Mouse (Mus musculus): ENCODE results near the gene Olfr605.
"Not testable (repeated sequence)": the region's sequence is repeated elsewhere in the genome, so short reads cannot be mapped to it uniquely, and the experiment has no call there.

Olfr605 gene

GRCm38 (mm10) chr7:103445339-103445738 is at the start of gene Olfr605:
Gene Olfr605, minus strand, starts transcription at chr7:103445439.
- no peak for DNase-seq (ENCODE audit: low read depth, low spot score)

GRCm38 (mm10) chr7:103477106-103477505 is 31.9 kb upstream of the Olfr605 start:
- not testable (repeated sequence) for DNase-seq (ENCODE audit: low read depth, low spot score)

- no peak for DNase-seq (ENCODE audit: low read depth, low spot score)
These were observed 24.3 kb upstream of the Olfr605 start, which contains the start of gene Olfr608 for GRCm38 (mm10) chr7:103469577-103469976. Gene Olfr608, plus strand, starts transcription at chr7:103469877.

GRCm38 (mm10) chr7:103460590-103460989 is 15.4 kb upstream of the Olfr605 start:
- no peak for DNase-seq (ENCODE audit: low read depth, low spot score)

GRCm38 (mm10) chr7:103448746-103449145 is 3.5 kb upstream of the Olfr605 start, which contains the start of gene Olfr606:
Gene Olfr606, plus strand, starts transcription at chr7:103449046.
- DNase-seq (ENCODE audit: low read depth, low spot score) = no peak

GRCm38 (mm10) chr7:103414772-103415171 is 30.5 kb downstream of the Olfr605 start, which contains the start of gene Usp17lc:
Gene Usp17lc, plus strand, starts transcription at chr7:103415072.
- not testable (repeated sequence) for DNase-seq (ENCODE audit: low read depth, low spot score)

GRCm38 (mm10) chr7:103406521-103407055 is 38.7 kb downstream of the Olfr605 start:
- not testable (repeated sequence) for DNase-seq (ENCODE audit: low read depth, low spot score)

GRCm38 (mm10) chr7:103398981-103399380 is 46.3 kb downstream of the Olfr605 start:
- DNase-seq (ENCODE audit: low read depth, low spot score) = no peak

- no peak for DNase-seq (ENCODE audit: low read depth, low spot score)
These were observed 47.5 kb downstream of the Olfr605 start for GRCm38 (mm10) chr7:103397758-103398157.

Data from CD4-positive, CD25-positive, alpha-beta regulatory T cell, adult 2 months (primary cell).